Mouse (Mus musculus) C2C12 (cell line): ENCODE results near the gene St3gal4. TPM values are rescaled to one million over a fixed set of nuclear protein-coding genes. Genes with fewer than 3 reads are reported as not detected.

ENCODE experiments used
- H3K27me3 ChIP-seq: one replicate; pipeline ENCODE4 v1.6.1; 2011; ENCODE audit not compliant: control insufficient read depth, insufficient read depth, insufficient read length
- H3K36me3 ChIP-seq: one replicate; pipeline ENCODE4 v1.6.1; 2011; ENCODE audit not compliant: control insufficient read depth, insufficient read depth
- H3K4me3 ChIP-seq: one replicate; pipeline ENCODE4 v1.5.1; 2011; ENCODE audit warnings: mild to moderate bottlenecking, control low read depth; ENCODE audit not compliant: poor library complexity, insufficient read depth, severe bottlenecking
- H3K79me2 ChIP-seq: one replicate; pipeline ENCODE4 v1.6.1; 2011; ENCODE audit not compliant: control insufficient read depth, insufficient read depth
- H3K79me3 ChIP-seq: one replicate; pipeline ENCODE4 v1.6.1; 2011; ENCODE audit warnings: low read depth, control low read depth
- H3ac ChIP-seq: one replicate; pipeline ENCODE3; 2011; ENCODE audit warnings: low read depth; ENCODE audit not compliant: control insufficient read depth, insufficient read length
- CEBPB ChIP-seq: IDR thresholded peaks from one replicate; pipeline ENCODE4 v1.6.1; 2011; ENCODE audit warnings: low read depth, mild to moderate bottlenecking, control low read depth, moderate library complexity
- CTCF ChIP-seq: IDR thresholded peaks from one replicate; pipeline ENCODE4 v1.5.1; 2011; ENCODE audit not compliant: control insufficient read depth, insufficient read depth, insufficient read length
- FOSL1 ChIP-seq: IDR thresholded peaks from one replicate; pipeline ENCODE4 v1.8.0; 2011; ENCODE audit warnings: mild to moderate bottlenecking, low read length; ENCODE audit not compliant: poor library complexity, insufficient read depth, severe bottlenecking
- MAX ChIP-seq: IDR thresholded peaks from one replicate; pipeline ENCODE4 v1.6.1; 2011; ENCODE audit warnings: mild to moderate bottlenecking, control low read depth
- MYOD1 ChIP-seq: IDR thresholded peaks from one replicate; pipeline ENCODE4 v1.6.1; 2011; ENCODE audit warnings: low read depth; ENCODE audit not compliant: control insufficient read depth, insufficient read length
- MYOG ChIP-seq: IDR thresholded peaks from one replicate; pipeline ENCODE4 v1.6.1; 2011; ENCODE audit not compliant: control insufficient read depth, insufficient read length; ENCODE audit errors: extremely low read depth
- USF1 ChIP-seq: IDR thresholded peaks from one replicate; pipeline ENCODE4 v1.6.1; 2011; ENCODE audit warnings: low read depth, mild to moderate bottlenecking, control low read depth, moderate library complexity
- polyA plus RNA-seq: library from polyadenylated mRNA; unstranded; fragments of >200 nt; fragmentation: generic; extraction: Trizol; gene quantifications from one replicate; pipeline ENCODE4 v1.2.1, GENCODE M21; 2012; ENCODE audit warnings: missing spikeins

The St3gal4 gene
- polyA plus RNA-seq, 1 experiment: 31.1 TPM

DNA sequence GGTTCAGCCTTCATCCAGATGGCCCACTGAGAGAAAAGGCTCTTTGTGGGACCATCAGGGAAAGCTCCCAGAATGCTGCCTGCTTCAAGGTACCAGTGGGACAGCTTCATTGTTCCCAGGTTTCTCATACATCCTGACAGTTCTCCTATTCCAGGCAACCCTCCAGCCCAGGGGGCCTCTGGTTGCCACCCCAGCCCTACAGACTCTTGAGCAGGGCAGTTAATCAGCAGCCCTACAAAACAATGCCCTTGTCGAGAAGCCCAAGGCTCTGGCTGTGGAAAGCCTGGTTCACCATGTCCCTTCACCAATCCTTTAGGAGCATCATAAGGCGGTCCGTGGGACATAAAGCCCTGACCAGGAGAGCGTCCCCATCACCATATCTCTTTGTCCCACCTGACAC lies 66.4 kb downstream of the St3gal4 start:
- Histone ChIP-seq H3K36me3 (peaks cover 43% of the 10 kb centered on the region), H3K79me3 (no peaks in the 10 kb centered on the region), H3K79me2 (peaks cover 14% of the 10 kb centered on the region), H3ac (no peak overlapping the region), H3K4me3 (no peak overlapping the region), H3K27me3 (no peaks in the 10 kb centered on the region)
- TF ChIP-seq MYOG: no peak
- no peak for TF ChIP-seq FOSL1
- TF ChIP-seq CTCF: no peak
- TF ChIP-seq USF1: no peak
- TF ChIP-seq CEBPB: no peak
- no peak for TF ChIP-seq MYOD1
- TF ChIP-seq MAX: no peak

DNA sequence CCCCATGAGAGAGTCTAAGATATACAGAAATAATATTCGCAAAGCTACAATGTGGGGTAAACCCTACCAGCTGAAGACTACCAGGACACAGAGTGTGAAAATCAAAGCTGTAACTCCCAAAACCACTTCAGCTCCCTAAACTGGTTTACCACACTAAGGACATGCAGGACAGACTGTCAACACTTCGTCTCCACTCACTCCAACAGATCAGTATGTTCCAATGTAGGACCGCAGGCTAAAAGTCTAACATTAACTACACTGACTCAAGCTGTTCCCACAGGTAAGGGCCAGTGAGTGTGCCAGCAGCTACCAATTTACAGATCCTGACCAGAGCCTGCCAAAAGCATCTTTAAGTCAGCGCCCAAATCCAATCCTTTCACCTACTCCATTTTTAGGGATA lies 67.4 kb downstream of the St3gal4 start:
- H3K4me3 ChIP-seq: no peak overlapping the region

GRCm38 (mm10) chr9:35050701-35051454 lies 68.2 kb downstream of the St3gal4 start:
- H3K79me3 ChIP-seq: no peaks in the 10 kb centered on the region
- no peaks in the 10 kb centered on the region for H3K27me3 ChIP-seq
- H3K36me3 ChIP-seq: peaks cover 50% of the 10 kb centered on the region
- H3K79me2 ChIP-seq: no peaks in the 10 kb centered on the region
- no peak overlapping the region for H3K4me3 ChIP-seq
- no peak overlapping the region for H3ac ChIP-seq
- TF ChIP-seq USF1 (no peak), MAX (no peak), MYOD1 (no peak), FOSL1 (no peak), CEBPB (no peak), MYOG (no peak), CTCF (no peak)

More for the DNA sequence above, 67.4 kb downstream of the St3gal4 start:
- Histone ChIP-seq H3ac (no peak overlapping the region), H3K27me3 (no peaks in the 10 kb centered on the region), H3K79me2 (peaks cover 4% of the 10 kb centered on the region), H3K79me3 (no peaks in the 10 kb centered on the region), H3K36me3 (peaks cover 49% of the 10 kb centered on the region)
- TF ChIP-seq MYOD1 (no peak), CEBPB (no peak), CTCF (no peak), USF1 (no peak), MAX (no peak), FOSL1 (no peak), MYOG (no peak)

- no peak overlapping the region for H3K4me3 ChIP-seq
- H3K79me2 ChIP-seq: no peaks in the 10 kb centered on the region
- TF ChIP-seq MYOD1: no peak
- no peaks in the 10 kb centered on the region for H3K79me3 ChIP-seq
- H3K36me3 ChIP-seq: peaks cover 58% of the 10 kb centered on the region
- no peak overlapping the region for H3ac ChIP-seq
- no peaks in the 10 kb centered on the region for H3K27me3 ChIP-seq
These were observed 69.1 kb downstream of the St3gal4 start for GRCm38 (mm10) chr9:35049891-35050527.

DNA sequence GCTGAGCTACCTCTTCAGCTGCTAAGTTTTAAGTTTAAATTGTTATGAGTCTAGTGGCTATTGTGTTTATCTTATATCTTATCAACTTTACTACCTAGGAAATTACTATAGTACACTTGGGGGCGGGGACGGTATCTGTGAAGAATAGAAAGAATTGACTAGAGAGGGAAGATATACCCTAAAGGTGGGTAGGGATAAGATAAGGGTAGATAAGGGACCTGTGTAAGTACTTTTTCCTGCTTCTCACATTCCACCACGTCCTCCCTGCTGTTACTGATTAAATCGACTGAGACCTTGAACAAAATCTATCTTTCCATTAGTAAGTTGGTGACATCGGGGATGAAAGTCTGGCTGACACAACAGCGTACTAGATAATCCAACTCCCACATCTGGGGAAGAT lies 70.6 kb downstream of the St3gal4 start:
- TF ChIP-seq MYOG: no peak
- TF ChIP-seq MYOD1: no peak
- no peak for TF ChIP-seq CEBPB
- TF ChIP-seq USF1: no peak
- no peak for TF ChIP-seq CTCF
- no peak for TF ChIP-seq FOSL1
- TF ChIP-seq MAX: no peak
- peaks cover 51% of the 10 kb centered on the region for H3K36me3 ChIP-seq
- no peak overlapping the region for H3ac ChIP-seq
- no peak overlapping the region for H3K4me3 ChIP-seq
- no peaks in the 10 kb centered on the region for H3K27me3 ChIP-seq
- H3K79me2 ChIP-seq: no peaks in the 10 kb centered on the region
- no peaks in the 10 kb centered on the region for H3K79me3 ChIP-seq

DNA sequence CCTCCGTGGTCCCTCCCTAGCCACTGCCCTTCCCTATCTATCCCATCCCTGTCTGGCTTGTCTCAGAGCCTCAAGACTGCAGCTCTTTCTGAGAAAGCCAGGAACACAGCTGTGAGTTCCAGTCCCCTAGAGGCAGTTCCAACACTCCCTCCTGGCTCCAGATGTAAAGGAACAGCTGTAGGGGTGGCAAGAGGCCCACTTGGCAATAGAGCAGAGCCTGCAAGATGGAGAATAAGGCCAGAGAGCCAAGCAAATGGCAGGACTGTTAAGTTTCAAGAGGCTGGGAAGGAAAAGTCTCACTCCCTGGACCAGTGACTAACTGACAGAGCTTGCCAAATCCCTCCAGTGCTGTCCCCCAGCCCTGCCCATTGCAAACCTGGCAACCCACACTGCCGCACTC lies 73.3 kb downstream of the St3gal4 start:
- Histone ChIP-seq H3K36me3 (peaks cover 36% of the 10 kb centered on the region), H3ac (no peak overlapping the region), H3K4me3 (no peak overlapping the region), H3K79me3 (no peaks in the 10 kb centered on the region), H3K79me2 (no peaks in the 10 kb centered on the region), H3K27me3 (no peaks in the 10 kb centered on the region)
- TF ChIP-seq CEBPB: no peak
- no peak for TF ChIP-seq FOSL1
- no peak for TF ChIP-seq USF1
- TF ChIP-seq MYOD1: no peak
- no peak for TF ChIP-seq CTCF
- no peak for TF ChIP-seq MYOG
- no peak for TF ChIP-seq MAX
